Mouse (Mus musculus) testis, postnatal 14 days (tissue): Measurements from ENCODE around the gene Nxf7.
"Not testable (repeated sequence)": the region's sequence is repeated elsewhere in the genome, so short reads cannot be mapped to it uniquely, and the experiment has no call there.

ENCODE experiments used
- DNase-seq: peaks from one replicate; pipeline ENCODE4 v3.0.0; 2021; ENCODE audit warnings: low spot score

Nxf7 gene

DNA sequence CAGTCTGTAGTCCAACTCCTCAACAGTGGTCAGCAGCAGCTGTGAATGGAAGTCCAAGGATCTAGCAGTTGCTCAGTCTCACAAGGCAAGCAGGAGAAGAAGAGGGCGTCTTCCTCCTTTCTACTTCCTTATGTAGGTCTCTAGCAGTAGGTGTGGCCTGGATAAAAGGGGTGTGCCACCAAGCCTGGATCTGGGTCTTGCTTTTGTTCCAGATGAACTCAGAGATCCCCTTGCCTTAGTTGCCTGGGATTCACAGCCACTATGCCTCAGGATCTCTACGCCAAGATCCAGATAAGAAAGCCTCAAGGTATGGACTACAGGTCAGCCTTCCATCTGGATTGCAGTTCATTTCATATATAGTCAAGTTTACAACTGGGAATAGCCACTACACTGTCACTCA, at the start of gene Nxf7:
Nxf7 (minus strand) TSS at position 101 of the 400 bp plus-strand sequence.
- no peak for DNase-seq

GRCm38 (mm10) chrX:135627605-135628004, 29.0 kb upstream of the Nxf7 start, which contains the start of gene Prame:
Gene Prame (minus strand): TSS chrX:135627705.
- peak; percentile 8 for DNase-seq

GRCm38 (mm10) chrX:135601298-135602029, 2.9 kb upstream of the Nxf7 start:
- DNase-seq = not testable (repeated sequence)

- DNase-seq = no peak
Measured at GRCm38 (mm10) chrX:135598096-135598495, 481 bp downstream of the Nxf7 start.

- DNase-seq = no peak
Measured at GRCm38 (mm10) chrX:135576412-135576811, 22.2 kb downstream of the Nxf7 start.

- DNase-seq = not testable (repeated sequence)
Measured at GRCm38 (mm10) chrX:135574958-135575628, 23.5 kb downstream of the Nxf7 start.

DNA sequence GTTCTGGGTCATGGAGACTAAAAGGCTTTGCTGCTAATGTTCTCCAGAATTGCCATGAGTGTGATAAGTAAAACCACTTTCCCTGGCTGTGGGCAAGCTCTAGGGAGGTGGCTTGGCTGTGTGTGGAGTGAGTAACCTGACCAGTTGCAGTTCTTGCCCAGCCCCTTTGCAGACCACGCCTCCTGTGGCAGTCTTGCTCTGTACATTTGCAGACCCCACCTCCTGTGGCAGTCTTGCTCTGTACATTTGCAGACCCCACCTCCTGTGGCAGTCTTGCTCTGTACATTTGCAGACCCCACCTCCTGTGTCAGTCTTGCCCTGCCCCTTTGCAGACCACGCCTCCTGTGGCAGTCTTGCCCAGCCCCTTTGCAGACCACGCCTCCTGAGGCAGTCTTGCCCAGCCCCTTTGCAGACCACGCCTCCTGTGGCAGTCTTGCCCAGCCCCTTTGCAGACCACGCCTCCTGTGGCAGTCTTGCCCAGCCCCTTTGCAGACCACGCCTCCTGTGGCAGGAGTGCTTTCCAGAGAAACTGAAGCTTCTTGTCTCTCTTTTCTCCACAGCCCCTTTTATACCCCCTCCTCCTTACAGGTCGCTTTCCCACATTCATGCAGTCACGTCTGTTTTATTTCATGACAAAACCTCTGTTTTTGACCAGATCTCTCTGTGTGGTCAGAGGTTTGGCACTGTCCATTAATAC, 24.2 kb downstream of the Nxf7 start:
- peak; percentile 17 for DNase-seq

- DNase-seq = peak; percentile 17
Measured at GRCm38 (mm10) chrX:135569467-135569866, 29.1 kb downstream of the Nxf7 start.

DNA sequence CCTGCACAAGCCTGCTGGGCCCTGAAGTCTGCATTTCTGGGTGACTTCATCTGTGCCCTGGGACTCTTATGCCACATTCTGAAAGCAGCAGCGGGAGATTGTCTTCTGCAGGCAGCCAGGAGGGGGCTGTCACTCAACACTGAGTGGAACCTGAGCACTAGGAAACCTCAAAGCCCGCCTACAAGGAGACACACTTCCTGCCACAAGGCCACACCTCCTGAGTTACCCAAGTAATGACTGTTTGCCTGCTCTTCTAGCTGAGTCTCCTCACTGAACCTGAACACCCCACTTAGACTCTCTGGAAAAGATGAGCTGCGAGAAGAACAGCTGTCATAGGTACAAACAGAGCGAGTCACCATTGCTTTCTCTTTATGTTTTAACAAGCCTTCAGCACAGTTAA, 33.6 kb downstream of the Nxf7 start:
- DNase-seq = not testable (repeated sequence)

DNA sequence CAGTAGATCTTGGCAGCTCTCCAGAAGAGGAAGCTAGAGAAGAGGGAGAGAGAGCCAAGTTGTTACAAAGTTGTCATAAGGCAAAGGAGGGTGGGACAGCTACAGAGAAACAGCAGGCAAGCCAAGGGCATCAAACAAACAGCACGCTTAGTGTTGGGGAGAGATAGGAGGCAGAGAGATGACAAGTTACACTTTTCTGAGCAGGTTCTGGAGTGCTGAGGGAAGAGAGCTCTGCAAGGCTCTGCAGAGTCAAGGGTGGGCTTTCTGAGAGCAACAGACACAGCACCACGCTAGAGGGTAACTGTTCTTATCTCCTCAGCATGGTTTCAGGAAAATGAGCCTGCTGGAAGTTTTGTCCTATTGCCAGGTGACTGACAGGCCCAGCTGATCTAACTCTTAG, 35.7 kb downstream of the Nxf7 start:
- peak; percentile 26 for DNase-seq

DNA sequence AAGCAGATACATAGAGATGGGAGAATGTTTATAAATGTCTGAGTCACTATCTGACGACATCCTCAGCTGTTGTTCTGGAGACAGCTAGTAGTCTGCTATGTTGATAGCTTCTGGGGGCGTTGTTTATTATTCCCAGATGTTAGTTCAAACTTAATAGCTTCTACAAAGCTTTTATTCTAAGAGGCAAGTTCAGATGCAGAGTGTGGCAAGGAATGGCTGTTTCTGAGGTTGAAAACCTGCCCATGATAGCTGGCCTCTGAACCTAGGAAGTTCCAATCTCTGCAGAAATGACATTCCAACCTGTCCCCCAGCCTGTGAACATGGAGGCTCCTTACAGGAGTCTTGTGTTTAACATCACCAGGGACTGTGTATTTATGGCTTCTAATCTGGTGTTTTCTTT, 36.9 kb downstream of the Nxf7 start:
- not testable (repeated sequence) for DNase-seq

DNA sequence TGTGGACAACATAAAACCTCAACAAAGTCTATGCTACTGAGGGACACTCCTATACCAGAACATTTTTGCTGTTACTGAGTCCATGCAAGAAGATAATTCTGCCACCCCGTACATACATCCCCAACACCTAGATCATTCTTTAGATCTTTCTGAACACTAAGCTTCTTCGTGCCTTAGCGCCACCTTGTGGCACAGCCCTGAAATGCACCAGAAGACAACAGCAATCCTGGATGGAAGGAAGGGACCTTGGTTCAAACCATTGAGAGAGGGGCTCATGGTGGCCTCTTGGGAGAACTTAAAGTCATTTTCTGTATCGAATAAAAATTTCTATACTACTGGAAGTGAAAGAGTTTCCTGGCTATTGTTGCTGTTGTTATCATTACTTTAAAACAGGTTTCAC, 37.6 kb downstream of the Nxf7 start:
- not testable (repeated sequence) for DNase-seq

DNA sequence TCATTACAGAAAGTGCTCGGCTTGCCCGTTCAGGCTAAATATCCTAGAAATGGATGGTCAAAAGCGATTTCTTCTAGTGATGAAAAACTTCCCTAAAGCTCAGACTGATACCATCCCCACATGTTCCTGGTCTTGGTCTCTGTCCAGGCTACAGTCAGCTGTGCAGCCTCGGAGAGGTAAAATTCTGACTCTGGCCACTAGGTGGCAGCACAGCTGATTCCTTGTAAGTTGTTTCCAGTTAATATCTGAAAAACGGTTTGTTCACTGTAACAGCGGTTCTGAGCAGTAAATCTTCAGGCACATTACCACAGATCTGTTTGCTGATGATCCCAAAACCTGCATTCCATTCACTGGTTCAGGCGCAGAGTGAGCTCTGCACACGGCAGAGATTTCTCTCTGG, 38.9 kb downstream of the Nxf7 start:
- not testable (repeated sequence) for DNase-seq
